Mouse (Mus musculus) adrenal gland, postnatal 25 days (tissue): ENCODE results near the gene Cyp11a1. TPM values are rescaled to one million over a fixed set of nuclear protein-coding genes. Genes with fewer than 3 reads are reported as not detected.

Experiments
- DNase-seq: peaks from one replicate; pipeline ENCODE4 v3.0.0; 2021; ENCODE audit warnings: mixed read lengths
- total RNA-seq: library from RNA; stranded (reverse); gene quantifications from 2 replicates; pipeline ENCODE4 v1.2.3, GENCODE M21; 2021

Gene Cyp11a1
- total RNA-seq, 1 experiment from 2014 or later: 7,089 TPM

DNA sequence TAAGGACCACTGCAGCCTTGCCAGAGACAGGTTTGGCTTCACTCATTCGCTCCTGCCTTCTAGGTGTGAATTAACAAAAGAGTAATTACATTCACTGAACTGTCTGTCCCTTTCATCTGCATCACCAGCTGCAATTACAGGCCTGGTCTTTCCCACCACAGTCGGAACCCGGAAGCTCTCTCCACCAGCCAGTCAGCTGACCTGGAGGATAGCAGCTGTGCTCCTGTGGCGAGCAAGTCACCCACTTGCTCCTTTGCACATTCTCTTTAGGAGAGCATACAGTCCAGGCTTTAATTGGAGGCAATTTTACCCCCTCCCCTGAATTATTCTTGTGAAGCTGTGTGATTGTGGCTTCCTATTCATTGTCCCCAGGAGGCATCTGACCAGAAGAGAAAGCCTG lies 39.4 kb downstream of the Cyp11a1 start:
- no peak for DNase-seq

DNA sequence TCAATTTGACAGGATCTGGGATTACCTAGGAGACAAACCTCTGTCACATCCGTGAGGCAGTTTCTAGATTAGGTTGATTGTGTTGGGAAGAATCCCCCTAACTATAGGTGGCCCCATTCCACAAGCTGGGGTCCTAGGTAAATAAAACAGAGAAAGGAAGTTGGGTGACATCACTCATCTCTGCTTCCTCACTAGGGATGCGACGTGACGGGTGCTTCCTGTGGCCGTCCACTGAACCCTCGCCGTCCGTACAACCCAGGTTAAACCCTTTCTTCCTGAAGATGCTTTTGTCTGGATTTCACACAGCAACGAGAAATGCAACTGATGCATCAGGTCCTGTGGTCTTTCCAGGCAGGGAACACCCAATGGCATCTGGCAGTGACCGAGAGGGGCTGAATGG lies 40.9 kb downstream of the Cyp11a1 start:
- DNase-seq: no peak

DNA sequence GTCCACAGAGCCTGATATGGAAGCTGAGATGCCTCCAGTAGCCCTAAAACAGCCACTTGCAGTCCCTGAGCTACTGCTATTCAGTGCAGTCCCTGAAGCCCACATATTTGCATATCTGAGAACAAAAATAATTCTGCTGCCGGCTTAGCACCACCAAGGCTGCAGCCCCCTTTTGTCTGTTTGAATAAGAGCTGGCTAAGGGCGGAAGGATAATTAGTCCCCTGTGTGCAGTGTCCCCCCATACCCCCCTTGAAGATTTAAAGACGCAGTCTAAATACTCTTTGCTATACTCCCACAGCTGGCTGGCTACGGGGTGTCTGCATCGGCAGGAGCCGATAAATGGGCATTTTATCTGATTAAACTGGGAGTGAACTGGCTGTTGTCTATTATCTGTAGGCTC lies 42.4 kb downstream of the Cyp11a1 start:
- DNase-seq: no peak

DNA sequence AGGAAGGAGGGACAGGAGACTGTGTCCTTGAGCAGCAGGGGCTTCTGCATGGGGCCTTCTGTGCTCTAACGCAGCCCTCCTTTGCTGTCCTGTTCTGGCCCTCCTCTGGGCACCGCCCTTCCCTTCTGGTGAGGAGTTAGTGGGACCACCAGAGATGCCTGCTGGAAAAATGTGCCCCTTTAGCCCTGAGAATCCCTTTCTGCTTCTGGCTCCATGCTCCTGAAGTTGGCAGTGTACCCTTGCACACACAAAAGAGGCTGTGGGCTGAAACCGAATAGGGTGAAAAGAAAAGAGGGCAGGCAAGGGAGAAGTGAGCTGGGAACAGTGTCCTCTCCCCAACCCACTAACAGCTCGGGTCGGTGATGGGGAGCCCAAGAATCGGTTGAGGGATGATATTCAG lies 43.0 kb downstream of the Cyp11a1 start:
- DNase-seq: no peak

DNA sequence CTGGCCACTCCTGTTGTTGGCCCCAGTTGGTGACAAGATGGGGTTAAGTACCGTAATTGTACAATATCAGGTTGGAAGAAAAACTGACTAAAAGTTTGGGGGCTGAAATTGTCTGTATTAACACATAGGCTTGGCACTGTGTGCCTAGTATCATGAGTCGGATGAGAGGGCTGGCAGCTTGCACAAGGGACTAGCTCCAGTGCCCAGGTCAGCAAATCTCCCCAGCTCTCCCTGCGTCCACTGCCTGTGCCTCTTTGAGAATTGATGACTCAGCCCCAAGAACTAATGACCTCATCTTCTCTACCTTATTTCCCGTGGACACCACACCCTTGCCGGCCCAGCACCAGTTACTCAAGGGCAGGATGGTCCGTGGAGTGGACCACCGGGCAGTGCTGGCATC lies 43.6 kb downstream of the Cyp11a1 start:
- no peak for DNase-seq

DNA sequence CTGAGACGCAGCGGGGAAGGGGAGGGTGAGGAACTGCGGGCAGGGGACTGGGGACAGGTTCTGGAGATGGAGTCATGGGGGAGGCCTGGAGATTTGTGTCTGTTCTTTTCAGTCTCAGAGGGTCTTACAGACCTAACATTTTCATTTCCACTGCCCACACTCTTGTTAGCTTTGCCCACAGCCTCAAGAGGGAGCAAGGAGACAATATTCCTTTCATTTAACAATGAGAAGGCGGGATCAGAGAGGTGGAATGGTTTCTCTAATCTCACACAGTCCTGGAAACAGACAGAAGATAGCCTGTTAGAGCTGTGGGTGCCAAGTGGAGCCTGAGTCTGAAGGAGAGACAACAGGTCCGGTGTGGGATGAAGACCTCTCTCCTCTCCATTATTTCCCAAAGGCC lies 45.7 kb downstream of the Cyp11a1 start:
- DNase-seq: no peak

DNA sequence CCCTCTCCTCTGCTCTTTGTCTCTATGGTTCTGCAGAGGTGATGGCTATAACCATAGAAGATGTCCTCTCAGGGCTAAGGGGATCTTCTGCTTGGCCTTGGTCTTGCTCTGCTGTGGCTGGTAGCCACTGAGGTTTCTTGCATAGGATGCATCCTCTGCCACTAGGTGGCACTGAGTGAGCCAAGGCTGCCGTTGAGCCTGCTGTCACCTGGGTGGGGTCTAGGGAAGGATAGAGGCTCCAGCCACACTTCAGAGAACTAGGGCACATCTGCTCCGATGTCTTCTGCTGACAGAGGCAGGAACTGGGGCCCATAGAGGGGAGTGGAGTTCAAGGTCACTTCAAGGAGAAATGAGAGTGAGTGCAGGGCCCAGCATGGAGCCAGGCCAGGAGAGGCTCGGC lies 46.9 kb downstream of the Cyp11a1 start:
- peak; percentile 47 for DNase-seq

DNA sequence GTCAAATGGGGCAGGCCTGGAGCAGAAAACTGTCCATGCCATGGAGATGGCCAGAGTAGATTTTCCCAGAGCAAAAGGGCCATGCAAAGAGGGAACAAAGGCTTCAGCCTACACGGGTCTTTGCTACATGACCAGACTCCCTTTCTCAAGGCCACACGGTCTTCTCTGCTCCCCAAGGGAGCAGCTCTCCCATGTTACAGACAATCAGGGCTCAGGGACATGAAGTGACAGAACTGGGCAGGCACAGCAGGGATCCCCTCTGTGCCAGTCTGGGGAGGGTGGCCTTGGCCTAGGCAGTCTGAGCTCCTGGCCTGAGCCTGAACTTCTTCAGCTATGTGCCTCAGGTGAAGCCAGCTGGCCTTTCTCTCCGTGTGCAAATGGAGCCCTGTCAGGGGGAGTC lies 47.3 kb downstream of the Cyp11a1 start:
- no peak for DNase-seq

DNA sequence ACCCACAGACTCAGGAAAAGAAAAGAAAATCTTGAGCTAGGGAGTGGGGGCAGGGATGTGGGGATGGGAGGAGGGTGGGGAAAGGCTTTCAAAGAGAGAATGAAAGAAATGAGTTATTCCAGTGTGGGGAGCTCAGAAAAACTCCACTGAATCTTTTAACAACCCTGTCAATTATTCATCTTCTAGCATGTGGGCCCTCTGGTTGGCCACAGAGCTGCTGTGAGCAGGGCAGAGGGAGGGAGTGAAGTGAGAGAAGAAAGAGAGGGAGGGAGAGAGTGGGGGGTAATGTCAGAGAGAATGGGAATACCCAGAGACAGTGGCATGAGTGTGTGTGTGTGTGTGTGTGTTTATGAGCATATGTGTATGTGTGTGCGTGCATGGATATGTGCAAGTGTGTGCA lies 47.8 kb downstream of the Cyp11a1 start:
- no peak for DNase-seq

DNA sequence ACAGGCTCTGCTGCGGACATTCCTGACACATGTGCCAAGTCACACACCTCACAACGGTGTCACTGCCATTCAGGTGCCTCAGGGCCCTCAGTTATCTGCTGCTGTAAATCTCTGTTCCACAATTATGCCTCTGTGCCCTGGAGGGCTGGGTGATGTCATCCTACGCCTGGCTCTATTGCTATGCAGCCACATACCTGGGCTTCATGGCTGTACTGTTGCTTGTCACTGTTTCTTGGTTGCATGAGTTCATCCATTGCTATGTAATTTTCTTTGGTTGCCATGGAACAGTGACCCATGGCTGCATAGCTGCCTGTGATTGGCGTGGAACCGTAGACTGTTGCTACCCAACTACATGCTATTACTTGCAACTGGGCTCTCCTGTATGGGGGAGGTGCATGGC lies 49.5 kb downstream of the Cyp11a1 start:
- no peak for DNase-seq

DNA sequence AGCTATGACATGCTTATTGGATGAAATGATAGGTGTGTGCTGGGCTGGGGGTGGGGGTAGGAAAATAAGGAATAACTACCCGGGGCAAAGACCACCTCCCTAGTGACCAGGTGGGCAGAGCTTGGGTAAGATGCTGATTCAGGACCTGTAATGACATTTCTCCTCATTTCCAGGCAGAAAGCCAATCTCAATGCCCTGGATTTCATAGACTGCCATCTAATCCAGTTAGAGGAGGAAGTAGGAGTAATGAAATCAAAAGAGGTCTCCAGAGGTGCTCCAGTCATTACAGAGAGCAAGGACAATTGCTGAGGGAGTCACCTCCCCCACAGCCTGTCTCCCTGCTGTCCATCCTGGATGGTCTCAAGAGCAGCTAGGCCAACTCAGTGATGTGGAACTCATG lies 53.7 kb downstream of the Cyp11a1 start:
- no peak for DNase-seq

DNA sequence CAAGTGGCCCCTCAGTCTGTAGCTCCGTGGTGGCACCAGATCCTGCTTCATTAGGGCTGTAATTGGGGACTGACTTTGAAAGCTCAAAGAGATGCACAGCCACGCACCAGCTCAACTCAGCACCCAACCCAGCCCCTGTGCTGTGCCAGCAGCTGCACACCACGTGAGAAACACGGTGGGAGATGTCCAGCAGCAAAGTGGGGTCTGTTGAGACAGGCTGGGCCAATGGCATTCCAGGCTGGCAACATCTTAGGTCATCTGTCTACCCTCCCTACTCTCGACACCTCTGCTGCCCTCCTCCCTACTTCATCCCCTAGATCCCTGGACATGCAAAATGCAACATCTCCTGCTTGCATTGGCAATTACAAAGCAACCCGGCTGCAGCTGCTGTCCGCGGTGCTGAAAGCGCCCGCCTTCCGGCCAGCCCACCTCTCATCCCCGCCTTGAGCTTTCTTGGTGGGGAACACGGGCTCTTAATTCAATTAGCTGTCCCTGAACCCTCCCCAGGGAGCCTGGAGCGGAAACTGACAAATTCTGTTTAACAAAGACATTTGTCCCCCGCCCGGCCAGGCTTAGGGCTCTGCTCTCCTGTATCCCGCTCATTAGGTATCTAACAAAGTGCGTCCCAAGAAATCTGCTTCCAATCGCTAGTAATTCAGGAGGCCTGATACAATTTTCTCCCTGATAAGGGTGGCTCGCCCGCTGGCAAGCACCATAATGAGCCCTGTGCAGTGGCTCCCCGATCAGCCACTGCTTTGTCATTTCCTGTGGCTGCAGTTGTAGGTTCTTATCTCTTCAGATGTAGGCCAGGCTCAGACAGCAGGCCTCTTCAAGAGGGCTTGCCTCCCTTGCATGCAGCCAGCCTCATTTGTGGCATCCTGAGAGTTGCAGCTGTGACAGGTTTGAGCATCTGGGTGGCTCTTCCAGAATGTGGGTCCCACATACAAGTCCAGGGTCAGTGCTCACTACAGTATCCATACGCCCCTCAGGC lies 54.8 kb downstream of the Cyp11a1 start:
- DNase-seq: peak; percentile 59

DNA sequence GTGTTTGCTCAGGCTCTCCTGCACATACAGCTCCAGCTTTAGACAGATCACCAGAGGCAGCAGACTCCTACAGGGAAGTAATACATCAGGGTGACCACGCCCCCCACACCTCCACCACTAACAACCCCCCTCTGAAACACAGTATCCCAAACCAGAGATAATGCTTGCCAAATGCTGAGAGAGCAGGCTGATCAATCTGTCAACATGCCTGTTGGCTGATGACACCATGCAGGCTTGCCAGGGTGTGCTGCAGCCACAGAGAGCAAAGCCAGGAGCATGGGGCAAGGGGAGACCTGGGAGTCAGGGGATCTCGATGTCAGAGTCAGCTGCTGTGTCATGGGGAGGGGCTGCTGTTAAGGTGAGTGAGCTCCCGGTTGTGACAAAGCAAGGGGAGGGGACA lies 57.3 kb downstream of the Cyp11a1 start, which contains the start of gene Stra6:
Gene Stra6 (plus strand): TSS at position 258 of the 400 bp plus-strand sequence.
- DNase-seq: no peak

DNA sequence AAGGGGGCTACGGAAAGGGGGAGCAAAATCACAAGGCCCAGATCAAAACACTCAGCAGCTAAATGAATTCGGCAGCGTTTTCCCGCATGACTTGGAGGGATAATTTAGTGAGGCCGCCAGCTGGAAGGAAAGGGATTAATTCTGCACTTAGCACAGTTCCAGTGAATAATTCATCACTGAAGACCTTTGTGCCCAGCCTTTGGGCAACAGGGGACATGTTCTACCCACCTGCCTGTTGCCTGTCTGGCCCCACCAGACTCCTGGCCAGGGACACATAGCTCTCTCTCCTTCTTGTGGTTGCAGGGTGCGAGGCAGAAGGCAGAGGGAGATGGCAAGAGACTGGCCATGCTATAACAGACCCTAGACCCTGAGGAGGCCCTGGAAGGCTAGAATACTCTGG lies 59.3 kb downstream of the Cyp11a1 start:
- DNase-seq: no peak

DNA sequence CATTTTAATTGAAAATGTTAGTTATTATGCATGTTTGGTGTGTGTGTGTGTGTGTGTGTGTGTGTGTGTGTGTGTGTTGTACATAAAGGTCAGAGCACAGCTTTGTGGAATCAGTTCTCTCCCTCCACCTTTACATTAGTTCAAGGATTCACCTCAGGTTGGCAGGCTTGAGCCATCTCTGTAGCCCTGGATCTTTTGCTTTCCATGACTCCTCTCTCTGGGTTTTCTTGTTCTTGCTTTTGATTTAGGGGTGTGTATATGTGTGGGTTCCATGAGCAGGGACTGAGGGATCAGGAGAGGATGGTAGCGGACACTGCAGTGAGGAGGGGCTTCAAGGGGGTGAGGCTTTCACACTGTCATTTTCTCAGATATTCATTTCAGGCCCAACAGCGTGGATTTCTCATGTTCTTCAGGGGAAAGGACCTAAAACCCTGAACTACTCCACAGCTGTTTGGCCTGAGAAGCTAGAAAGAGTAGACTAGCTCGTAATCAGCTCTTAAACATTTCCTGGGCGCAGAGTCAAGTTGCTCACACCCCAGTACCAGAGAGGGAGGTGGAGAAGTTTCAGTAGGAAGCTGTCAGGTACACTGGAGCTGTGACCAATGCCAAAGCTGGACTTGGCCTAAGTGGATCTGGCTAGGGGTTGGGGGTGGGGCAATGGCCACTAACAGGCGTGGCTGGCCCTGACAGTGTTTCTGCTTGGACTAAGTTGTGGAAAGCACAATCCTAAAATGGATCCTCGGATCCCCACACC lies 59.9 kb downstream of the Cyp11a1 start:
- no peak for DNase-seq

DNA sequence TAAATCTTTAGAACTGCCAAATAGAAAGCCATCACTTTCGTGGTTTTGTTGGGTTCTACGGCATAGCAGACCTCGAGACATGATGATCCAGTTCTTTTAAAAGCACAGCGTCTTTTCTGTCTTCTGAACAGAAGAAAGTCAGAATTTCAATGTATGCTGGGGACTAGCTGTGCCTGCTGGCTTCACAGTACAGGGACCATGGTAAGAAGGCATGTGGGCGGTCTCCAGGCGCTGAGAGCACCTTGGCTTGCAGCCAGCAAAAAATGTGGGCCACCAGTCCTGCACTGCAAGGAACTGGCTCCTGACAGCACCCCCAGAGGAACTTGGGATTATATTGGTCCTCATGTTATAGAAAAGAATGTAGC lies 60.5 kb downstream of the Cyp11a1 start:
- DNase-seq: no peak

DNA sequence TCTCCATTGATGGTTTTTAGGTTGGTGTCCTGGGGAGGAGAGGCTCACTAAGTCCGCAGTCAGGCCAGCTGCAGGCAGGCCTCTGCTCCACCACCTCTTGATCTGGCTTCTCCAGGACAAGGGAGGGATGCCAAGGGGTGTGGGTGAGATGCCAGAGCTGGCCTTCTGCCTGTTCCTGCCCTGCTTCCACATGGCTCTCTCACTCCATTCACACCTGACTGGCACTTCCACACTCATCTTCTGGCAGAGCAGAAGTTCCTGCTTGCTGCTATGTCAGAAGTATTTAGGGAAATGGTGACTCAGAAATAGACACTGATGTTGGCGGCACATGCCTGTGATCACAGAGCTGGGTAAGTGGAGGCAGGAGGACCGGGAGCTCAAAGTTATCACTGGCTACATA lies 61.3 kb downstream of the Cyp11a1 start:
- DNase-seq: no peak

DNA sequence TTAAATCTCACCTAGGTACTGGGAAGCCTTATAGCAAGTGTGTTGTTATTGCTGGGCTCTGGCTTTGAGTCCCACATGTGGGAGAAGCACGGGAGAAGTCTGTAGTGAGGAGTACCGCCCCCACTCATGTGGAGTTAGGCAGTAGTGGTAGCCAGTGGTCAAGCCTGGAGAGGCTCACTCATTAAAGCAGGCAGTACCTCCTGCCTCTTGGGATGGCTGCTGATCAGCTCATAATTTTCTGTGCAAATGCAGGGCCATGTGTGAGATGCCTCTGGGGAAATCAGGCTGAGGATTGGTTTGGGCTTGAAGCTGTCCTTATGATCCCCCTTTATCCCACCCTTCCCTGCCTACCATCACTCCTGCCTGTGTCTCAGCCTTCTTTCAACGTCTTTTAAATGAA lies 68.3 kb downstream of the Cyp11a1 start:
- no peak for DNase-seq

Other genes starting within 250 kb of the Cyp11a1 start
- gene Clk3, start 240.6 kb upstream of the Cyp11a1 start, total RNA-seq: 71.1 and 91.1 TPM in 2 replicates
- 3.9 and 4.9 TPM in 2 replicates for gene Arid3b, start 169.6 kb upstream of the Cyp11a1 start, total RNA-seq
- gene Ubl7, start 95.4 kb upstream of the Cyp11a1 start, total RNA-seq: 82.7 and 89.0 TPM in 2 replicates
- gene Sema7a, start 66.3 kb upstream of the Cyp11a1 start, total RNA-seq: 8.6 and 8.8 TPM in 2 replicates
- 1.6 and 2.1 TPM in 2 replicates for gene Stra6, start 57.4 kb downstream of the Cyp11a1 start, total RNA-seq
- gene Ccdc33, start 112.4 kb downstream of the Cyp11a1 start, total RNA-seq: 0.39 and 0.76 TPM in 2 replicates
- 10.0 and 13.3 TPM in 2 replicates for gene Islr, start 197.9 kb downstream of the Cyp11a1 start, total RNA-seq
- 0.64 and 1.7 TPM in 2 replicates for gene Islr2, start 197.9 kb downstream of the Cyp11a1 start, total RNA-seq
- 23.6 and 35.1 TPM in 2 replicates for gene Pml, start 243.4 kb downstream of the Cyp11a1 start, total RNA-seq
- 18.2 and 29.6 TPM in 2 replicates for gene Stoml1, start 246.8 kb downstream of the Cyp11a1 start, total RNA-seq